Mouse (Mus musculus): ENCODE data around the gene Ism1. TPM values are rescaled to one million over a fixed set of nuclear protein-coding genes. Genes with fewer than 3 reads are reported as not detected.

Gene Ism1
- polyA plus RNA-seq, 1 experiment from 2014 or later, result 8.0 TPM

- WGBS, result 72% methylated on average over 8 of the region's 8 CpGs
Measured at GRCm38 (mm10) chr2:139774949-139775570, 97.1 kb downstream of the Ism1 start.

GRCm38 (mm10) chr2:139776644-139777043, 98.7 kb downstream of the Ism1 start:
- Histone ChIP-seq H3K4me2 (no peak overlapping the region), H3K9me3 (no peaks in the 10 kb centered on the region), H3K4me1 (replicated peaks) (peaks cover 15% of the 10 kb centered on the region), H3K4me3 (replicated peaks) (no peak overlapping the region), H3K27me3 (no peaks in the 10 kb centered on the region), H3K36me3 (no peaks in the 10 kb centered on the region), H3K9ac (replicated peaks) (no peak overlapping the region), H3K27ac (no peak overlapping the region)
- ATAC-seq (ENCODE audit: insufficient number of reproducible peaks, insufficient read depth, low FRiP score, low TSS enrichment, low read depth), result no peak
- 3% methylated on average over 1 of the region's 1 CpGs for WGBS

More at GRCm38 (mm10) chr2:139774949-139775570, 97.1 kb downstream of the Ism1 start:
- 0 out of 2 replicates have a peak, but pooled peaks have one; percentile 21 for ATAC-seq (ENCODE audit: insufficient number of reproducible peaks, insufficient read depth, low FRiP score, low TSS enrichment, low read depth)
- H3K4me1 ChIP-seq (replicated peaks), result peaks cover 15% of the 10 kb centered on the region
- no peaks in the 10 kb centered on the region for H3K36me3 ChIP-seq
- H3K27ac ChIP-seq, result peak overlapping the region; percentile 9; the same call in 1 of the 2 replicates
- H3K4me3 ChIP-seq (replicated peaks), result no peak overlapping the region
- no peak overlapping the region for H3K9ac ChIP-seq (replicated peaks)
- H3K4me2 ChIP-seq, result no peak overlapping the region
- H3K27me3 ChIP-seq, result no peaks in the 10 kb centered on the region
- no peaks in the 10 kb centered on the region for H3K9me3 ChIP-seq

GRCm38 (mm10) chr2:139778283-139778682, 100.3 kb downstream of the Ism1 start:
- 18% methylated on average over 3 of the region's 3 CpGs for WGBS
- ATAC-seq (ENCODE audit: insufficient number of reproducible peaks, insufficient read depth, low FRiP score, low TSS enrichment, low read depth), result peak; percentile 44; the same call in 1 of the 2 replicates
- H3K9ac ChIP-seq (replicated peaks), result no peak overlapping the region
- H3K4me3 ChIP-seq (replicated peaks), result no peak overlapping the region
- no peaks in the 10 kb centered on the region for H3K27me3 ChIP-seq
- peaks cover 15% of the 10 kb centered on the region for H3K4me1 ChIP-seq (replicated peaks)
- no peaks in the 10 kb centered on the region for H3K36me3 ChIP-seq
- no peaks in the 10 kb centered on the region for H3K9me3 ChIP-seq
- H3K4me2 ChIP-seq, result no peak overlapping the region
- no peak overlapping the region for H3K27ac ChIP-seq

GRCm38 (mm10) chr2:139783318-139783850, 105.4 kb downstream of the Ism1 start:
- 81% methylated on average over 8 of the region's 8 CpGs for WGBS
- Histone ChIP-seq H3K4me2 (no peak overlapping the region), H3K9me3 (no peaks in the 10 kb centered on the region), H3K4me3 (replicated peaks) (no peak overlapping the region), H3K9ac (replicated peaks) (no peak overlapping the region), H3K27me3 (no peaks in the 10 kb centered on the region), H3K27ac (no peak overlapping the region), H3K4me1 (replicated peaks) (no peaks in the 10 kb centered on the region), H3K36me3 (no peaks in the 10 kb centered on the region)
- 0 out of 2 replicates have a peak, but pooled peaks have one; percentile 56 for ATAC-seq (ENCODE audit: insufficient number of reproducible peaks, insufficient read depth, low FRiP score, low TSS enrichment, low read depth)

- Histone ChIP-seq H3K27me3 (no peaks in the 10 kb centered on the region), H3K27ac (no peak overlapping the region), H3K4me3 (replicated peaks) (no peak overlapping the region), H3K36me3 (no peaks in the 10 kb centered on the region), H3K9me3 (no peaks in the 10 kb centered on the region), H3K9ac (replicated peaks) (no peak overlapping the region), H3K4me2 (no peak overlapping the region), H3K4me1 (replicated peaks) (no peaks in the 10 kb centered on the region)
- WGBS, result 84% methylated on average over 1 of the region's 1 CpGs
- no peak for ATAC-seq (ENCODE audit: insufficient number of reproducible peaks, insufficient read depth, low FRiP score, low TSS enrichment, low read depth)
Measured at GRCm38 (mm10) chr2:139784465-139784864, 106.5 kb downstream of the Ism1 start.

GRCm38 (mm10) chr2:139784946-139785345, 107.0 kb downstream of the Ism1 start:
- no peak overlapping the region for H3K4me3 ChIP-seq (replicated peaks)
- no peak overlapping the region for H3K4me2 ChIP-seq
- H3K27me3 ChIP-seq, result no peaks in the 10 kb centered on the region
- H3K9me3 ChIP-seq, result no peaks in the 10 kb centered on the region
- H3K4me1 ChIP-seq (replicated peaks), result no peaks in the 10 kb centered on the region
- H3K36me3 ChIP-seq, result no peaks in the 10 kb centered on the region
- no peak overlapping the region for H3K27ac ChIP-seq
- WGBS, result 79% methylated on average over 2 of the region's 2 CpGs
- no peak for ATAC-seq (ENCODE audit: insufficient number of reproducible peaks, insufficient read depth, low FRiP score, low TSS enrichment, low read depth)
- no peak overlapping the region for H3K9ac ChIP-seq (replicated peaks)

GRCm38 (mm10) chr2:139788658-139789057, 110.7 kb downstream of the Ism1 start:
- Histone ChIP-seq H3K4me1 (replicated peaks) (no peaks in the 10 kb centered on the region; the same call in 1 of the 2 replicates), H3K4me3 (replicated peaks) (no peak overlapping the region), H3K27me3 (no peaks in the 10 kb centered on the region), H3K4me2 (no peak overlapping the region), H3K9me3 (no peaks in the 10 kb centered on the region), H3K27ac (no peak overlapping the region), H3K9ac (replicated peaks) (no peak overlapping the region), H3K36me3 (no peaks in the 10 kb centered on the region)
- no peak for ATAC-seq (ENCODE audit: insufficient number of reproducible peaks, insufficient read depth, low FRiP score, low TSS enrichment, low read depth)
- 59% methylated on average over 4 of the region's 4 CpGs for WGBS

GRCm38 (mm10) chr2:139792345-139793120, 114.6 kb downstream of the Ism1 start:
- no peak for ATAC-seq (ENCODE audit: insufficient number of reproducible peaks, insufficient read depth, low FRiP score, low TSS enrichment, low read depth)
- Histone ChIP-seq H3K4me3 (replicated peaks) (no peak overlapping the region), H3K36me3 (no peaks in the 10 kb centered on the region), H3K9me3 (no peaks in the 10 kb centered on the region), H3K4me2 (no peak overlapping the region), H3K27ac (no peak overlapping the region), H3K27me3 (no peaks in the 10 kb centered on the region), H3K4me1 (replicated peaks) (peaks cover 6% of the 10 kb centered on the region; the same call in 1 of the 2 replicates), H3K9ac (replicated peaks) (no peak overlapping the region)
- WGBS, result 77% methylated on average over 9 of the region's 9 CpGs

GRCm38 (mm10) chr2:139804041-139804440, 126.1 kb downstream of the Ism1 start:
- Histone ChIP-seq H3K9ac (replicated peaks) (no peak overlapping the region), H3K9me3 (no peaks in the 10 kb centered on the region), H3K36me3 (no peaks in the 10 kb centered on the region), H3K27me3 (no peaks in the 10 kb centered on the region), H3K4me2 (no peak overlapping the region), H3K27ac (0 out of 2 replicates have a peak overlapping the region, but pooled peaks have one; percentile 37), H3K4me1 (replicated peaks) (peaks cover 16% of the 10 kb centered on the region), H3K4me3 (replicated peaks) (no peak overlapping the region)
- WGBS, result 77% methylated on average over 7 of the region's 7 CpGs
- no peak for ATAC-seq (ENCODE audit: insufficient number of reproducible peaks, insufficient read depth, low FRiP score, low TSS enrichment, low read depth)

GRCm38 (mm10) chr2:139807887-139808286, 129.9 kb downstream of the Ism1 start:
- Histone ChIP-seq H3K9me3 (no peaks in the 10 kb centered on the region), H3K27ac (no peak overlapping the region), H3K4me2 (no peak overlapping the region), H3K36me3 (no peaks in the 10 kb centered on the region), H3K4me1 (replicated peaks) (peaks cover 16% of the 10 kb centered on the region), H3K4me3 (replicated peaks) (no peak overlapping the region), H3K9ac (replicated peaks) (no peak overlapping the region), H3K27me3 (no peaks in the 10 kb centered on the region)
- ATAC-seq (ENCODE audit: insufficient number of reproducible peaks, insufficient read depth, low FRiP score, low TSS enrichment, low read depth), result no peak
- 85% methylated on average over 6 of the region's 6 CpGs for WGBS
